Mouse (Mus musculus) hindbrain, postnatal 0 days (tissue): Measurements from ENCODE around the gene C2cd4a. TPM values are rescaled to one million over a fixed set of nuclear protein-coding genes. Genes with fewer than 3 reads are reported as not detected.
A peak's percentile ranks its signal among the peaks of the same experiment; 100 is the strongest.

ENCODE experiments used
- ATAC-seq: fragments of 200-750 bp; cut with Nextera tagmentation; 2 replicates; pipeline ENCODE4 v1.8.0; 2017; ENCODE audit warnings: mild to moderate bottlenecking, moderate TSS enrichment, moderate library complexity
- DNase-seq: peaks from one replicate; pipeline ENCODE4 v3.0.0-alpha.2; 2015; ENCODE audit warnings: low spot score
- H3K27ac ChIP-seq: fragments of 300-500 bp; sonication (generic); 2 replicates; pipeline ENCODE4 v1.5.1; 2014; ENCODE audit warnings: mild to moderate bottlenecking
- H3K27me3 ChIP-seq: fragments of 300-500 bp; sonication (generic); 2 replicates; pipeline ENCODE4 v1.6.1; 2014; ENCODE audit warnings: low read length, mixed read lengths; ENCODE audit not compliant: insufficient read depth
- H3K36me3 ChIP-seq: fragments of 300-500 bp; sonication (generic); 2 replicates; pipeline ENCODE4 v1.6.1; 2014; ENCODE audit warnings: low read length, mixed read lengths; ENCODE audit not compliant: insufficient read depth
- H3K4me1 ChIP-seq: fragments of 300-500 bp; sonication (generic); 2 replicates; pipeline ENCODE4 v1.6.1; 2014; ENCODE audit warnings: antibody characterized with exemption, low read length, mixed read lengths; ENCODE audit not compliant: insufficient read depth
- H3K4me2 ChIP-seq: fragments of 300-500 bp; sonication (generic); 2 replicates; pipeline ENCODE4 v1.6.1; 2014; ENCODE audit warnings: low read depth, mild to moderate bottlenecking, low read length, moderate library complexity, mixed read lengths
- H3K4me3 ChIP-seq: fragments of 300-500 bp; sonication (generic); 2 replicates; pipeline ENCODE4 v1.5.1; 2014; ENCODE audit warnings: low read length
- H3K9ac ChIP-seq: fragments of 300-500 bp; sonication (generic); replicated peaks from 2 replicates; pipeline ENCODE4 v1.6.1; 2014; ENCODE audit warnings: mild to moderate bottlenecking, low read length, moderate library complexity, mixed read lengths
- H3K9me3 ChIP-seq: fragments of 300-500 bp; sonication (generic); 2 replicates; pipeline ENCODE4 v1.6.1; 2016; ENCODE audit warnings: low read length, mixed read lengths
- CTCF ChIP-seq: IDR thresholded peaks from 2 replicates; pipeline ENCODE4 v1.5.1; 2016; ENCODE audit warnings: antibody characterized with exemption, control low read depth, low read depth
- WGBS: fragments of 180-500 bp; shearing (Covaris S2); extraction: QIAGEN DNeasy Blood & Tissue Kit; methylation state at CpG from one replicate; pipeline ENCODE4 v1.1.7; 2014; 5-methylcytosine and 5-hydroxymethylcytosine counted together
- polyA plus RNA-seq: library from polyadenylated mRNA; unstranded; fragments of >200 nt; fragmentation: Nextera tagmentation; extraction: Ambion mirVana; gene quantifications from 2 replicates; pipeline ENCODE4 v1.2.1, GENCODE M21; 2015
- total RNA-seq: library from RNA; depleted of rRNA; stranded (reverse); fragments of >200 nt; gene quantifications from 2 replicates; pipeline ENCODE4 v1.2.3, GENCODE M21; 2014

The C2cd4a gene
- total and polyA plus RNA-seq, 2 experiments from 2014 or later = 0.59 to 4.4 TPM

GRCm38 (mm10) chr9:67849397-67849796 lies 17.3 kb upstream of the C2cd4a start:
- ATAC-seq (no peak), DNase-seq (no peak)
- 86% methylated on average over 12 of the region's 12 CpGs for WGBS
- H3K36me3 ChIP-seq = no peaks in the 10 kb centered on the region
- no peaks in the 10 kb centered on the region for H3K9me3 ChIP-seq
- no peak overlapping the region for H3K9ac ChIP-seq
- no peak overlapping the region for H3K27ac ChIP-seq
- no peak overlapping the region for H3K4me3 ChIP-seq
- H3K4me1 ChIP-seq = no peaks in the 10 kb centered on the region
- no peaks in the 10 kb centered on the region for H3K27me3 ChIP-seq
- no peak overlapping the region for H3K4me2 ChIP-seq
- no peak for TF ChIP-seq CTCF

- no peak overlapping the region for H3K4me3 ChIP-seq
- 63% methylated on average over 3 of the region's 3 CpGs for WGBS
- H3K4me2 ChIP-seq = no peak overlapping the region
- TF ChIP-seq CTCF = no peak
- no peaks in the 10 kb centered on the region for H3K9me3 ChIP-seq
- H3K27ac ChIP-seq = no peak overlapping the region
- no peaks in the 10 kb centered on the region for H3K36me3 ChIP-seq
- H3K9ac ChIP-seq = no peak overlapping the region
- DNase-seq (no peak), ATAC-seq (no peak)
- H3K27me3 ChIP-seq = no peaks in the 10 kb centered on the region
- H3K4me1 ChIP-seq = no peaks in the 10 kb centered on the region
Observed at GRCm38 (mm10) chr9:67847606-67848005, 15.5 kb upstream of the C2cd4a start.

GRCm38 (mm10) chr9:67846089-67846488 lies 14.0 kb upstream of the C2cd4a start:
- no peak overlapping the region for H3K27ac ChIP-seq
- ATAC-seq (no peak), DNase-seq (no peak)
- H3K4me2 ChIP-seq = no peak overlapping the region
- no peaks in the 10 kb centered on the region for H3K9me3 ChIP-seq
- no peak overlapping the region for H3K9ac ChIP-seq
- no peak overlapping the region for H3K4me3 ChIP-seq
- 98% methylated on average over 2 of the region's 2 CpGs for WGBS
- H3K36me3 ChIP-seq = no peaks in the 10 kb centered on the region
- no peak for TF ChIP-seq CTCF
- H3K4me1 ChIP-seq = no peaks in the 10 kb centered on the region
- H3K27me3 ChIP-seq = no peaks in the 10 kb centered on the region

GRCm38 (mm10) chr9:67845648-67846047 lies 13.5 kb upstream of the C2cd4a start:
- no peak overlapping the region for H3K27ac ChIP-seq
- no peak overlapping the region for H3K4me3 ChIP-seq
- no peak for TF ChIP-seq CTCF
- H3K36me3 ChIP-seq = no peaks in the 10 kb centered on the region
- no peaks in the 10 kb centered on the region for H3K27me3 ChIP-seq
- H3K4me1 ChIP-seq = no peaks in the 10 kb centered on the region
- no peak for DNase-seq
- H3K9ac ChIP-seq = no peak overlapping the region
- WGBS = 73% methylated on average over 5 of the region's 5 CpGs
- H3K4me2 ChIP-seq = no peak overlapping the region
- H3K9me3 ChIP-seq = no peaks in the 10 kb centered on the region
- no peak for ATAC-seq

- no peak overlapping the region for H3K27ac ChIP-seq
- no peak overlapping the region for H3K4me3 ChIP-seq
- ATAC-seq = no peak
- no peaks in the 10 kb centered on the region for H3K4me1 ChIP-seq
- H3K36me3 ChIP-seq = no peaks in the 10 kb centered on the region
- 82% methylated on average over 4 of the region's 4 CpGs for WGBS
- H3K9ac ChIP-seq = no peak overlapping the region
- H3K9me3 ChIP-seq = no peaks in the 10 kb centered on the region
- no peak for TF ChIP-seq CTCF
- H3K4me2 ChIP-seq = no peak overlapping the region
- no peak for DNase-seq
- no peaks in the 10 kb centered on the region for H3K27me3 ChIP-seq
Observed at GRCm38 (mm10) chr9:67845012-67845411, 12.9 kb upstream of the C2cd4a start.

GRCm38 (mm10) chr9:67842797-67843196 lies 10.7 kb upstream of the C2cd4a start:
- no peak overlapping the region for H3K4me3 ChIP-seq
- no peak overlapping the region for H3K4me2 ChIP-seq
- no peak overlapping the region for H3K9ac ChIP-seq
- no peaks in the 10 kb centered on the region for H3K27me3 ChIP-seq
- whole genome bisulfite sequencing = 72% methylated on average over 5 of the region's 5 CpGs
- H3K9me3 ChIP-seq = no peaks in the 10 kb centered on the region
- DNase-seq (no peak), ATAC-seq (no peak)
- no peak for TF ChIP-seq CTCF
- no peak overlapping the region for H3K27ac ChIP-seq
- H3K4me1 ChIP-seq = 0 out of 2 replicates have a peak, but pooled peaks cover 3% of the 10 kb centered on the region
- H3K36me3 ChIP-seq = no peaks in the 10 kb centered on the region

- Histone ChIP-seq H3K4me1 (0 out of 2 replicates have a peak, but pooled peaks cover 3% of the 10 kb centered on the region), H3K27ac (peak within 1 kb of the TSS; percentile 77), H3K4me2 (peak within 1 kb of the TSS; percentile 96), H3K27me3 (no peaks in the 10 kb centered on the region), H3K36me3 (no peaks in the 10 kb centered on the region), H3K9ac (peak within 1 kb of the TSS; percentile 79), H3K4me3 (peak within 1 kb of the TSS; percentile 81), H3K9me3 (no peaks in the 10 kb centered on the region)
- WGBS = under 1% methylated on average over 48 of the region's 53 CpGs
- DNase-seq (peak; percentile 91), ATAC-seq (peak; percentile 99)
- TF ChIP-seq CTCF = peak; percentile 37; the same call in 1 of the 2 replicates
Observed at GRCm38 (mm10) chr9:67839981-67840859, 8.1 kb upstream of the C2cd4a start, which contains the start of gene Vps13c. Vps13c (plus strand) TSS chr9:67840396.
